Mouse (Mus musculus) layer of hippocampus, postnatal 10 days (tissue): ENCODE data around the gene Mkrn3. TPM values are rescaled to one million over a fixed set of nuclear protein-coding genes. Genes with fewer than 3 reads are reported as not detected.
A peak's percentile ranks its signal among the peaks of the same experiment; 100 is the strongest.

Experiments used
- DNase-seq, 2 experiments: peaks; one replicate each; pipeline ENCODE4 v3.0.0; 2021; ENCODE audit warnings: low spot score in 2 of 2
- total RNA-seq, 2 experiments: library from RNA; stranded (reverse); gene quantifications; 2 replicates each; pipeline ENCODE4 v1.2.3; 2021

Gene Mkrn3
- total RNA-seq, 2 experiments from 2014 or later: 20.3 to 21.4 TPM

DNA sequence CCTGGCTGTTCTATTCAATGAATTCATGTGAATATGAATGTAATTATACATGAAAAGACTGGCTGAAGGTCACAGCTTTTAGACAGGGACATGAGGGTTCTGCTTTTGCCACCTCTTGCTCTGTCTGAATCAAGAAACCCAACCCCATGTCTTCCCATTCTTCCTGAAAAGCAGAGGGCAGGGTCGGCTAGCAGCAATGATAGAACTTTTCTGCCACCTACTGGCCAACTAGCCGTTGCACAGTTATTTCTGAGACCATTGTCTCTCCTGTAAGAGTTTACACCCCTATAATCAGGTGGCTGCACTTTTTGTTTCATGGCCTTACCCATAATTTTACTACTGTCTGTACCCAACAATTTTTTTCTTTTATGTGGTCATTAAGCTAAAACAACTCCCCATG lies 37.5 kb downstream of the Mkrn3 start:
- DNase-seq: peak in 1 of 2 experiments; percentile 52

DNA sequence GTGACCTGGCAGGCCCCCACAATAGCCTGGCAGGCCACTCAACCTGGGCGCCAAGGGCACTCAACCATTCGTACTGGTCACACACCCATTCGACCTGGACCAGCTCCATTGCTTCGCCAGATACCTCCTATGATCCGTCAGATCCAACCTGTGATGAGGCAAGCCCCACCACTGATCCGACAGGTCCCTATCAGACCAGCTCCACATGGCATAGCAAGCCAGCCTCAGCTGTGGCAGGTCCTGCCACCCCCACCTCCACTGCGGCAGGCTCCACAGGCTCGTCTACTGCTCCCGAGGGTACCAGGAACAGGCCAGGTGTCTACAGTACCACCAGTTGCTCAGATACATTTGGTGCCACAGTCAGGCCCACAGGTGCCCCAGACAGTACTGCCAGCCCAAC lies 41.4 kb downstream of the Mkrn3 start:
- DNase-seq: no peak

DNA sequence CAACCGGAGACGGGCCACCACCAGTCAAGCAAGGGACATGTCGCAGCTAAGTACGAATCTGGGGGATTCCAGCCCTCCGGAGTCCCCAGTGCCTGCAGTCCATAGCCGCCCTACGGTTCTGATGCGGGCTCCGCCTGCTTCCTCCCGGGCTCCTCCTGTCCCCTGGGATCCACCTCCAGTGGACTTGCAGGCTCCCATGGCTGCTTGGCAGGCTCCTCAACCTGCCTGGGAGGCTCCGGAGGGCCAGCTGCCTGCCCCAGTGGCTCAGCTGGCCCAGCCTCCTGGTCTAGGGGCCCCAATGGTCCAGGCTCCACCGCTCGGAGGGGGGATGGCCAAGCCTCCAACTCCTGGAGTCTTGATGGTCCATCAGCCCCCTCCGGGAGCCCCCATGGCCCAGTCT lies 42.6 kb downstream of the Mkrn3 start:
- DNase-seq: no peak

DNA sequence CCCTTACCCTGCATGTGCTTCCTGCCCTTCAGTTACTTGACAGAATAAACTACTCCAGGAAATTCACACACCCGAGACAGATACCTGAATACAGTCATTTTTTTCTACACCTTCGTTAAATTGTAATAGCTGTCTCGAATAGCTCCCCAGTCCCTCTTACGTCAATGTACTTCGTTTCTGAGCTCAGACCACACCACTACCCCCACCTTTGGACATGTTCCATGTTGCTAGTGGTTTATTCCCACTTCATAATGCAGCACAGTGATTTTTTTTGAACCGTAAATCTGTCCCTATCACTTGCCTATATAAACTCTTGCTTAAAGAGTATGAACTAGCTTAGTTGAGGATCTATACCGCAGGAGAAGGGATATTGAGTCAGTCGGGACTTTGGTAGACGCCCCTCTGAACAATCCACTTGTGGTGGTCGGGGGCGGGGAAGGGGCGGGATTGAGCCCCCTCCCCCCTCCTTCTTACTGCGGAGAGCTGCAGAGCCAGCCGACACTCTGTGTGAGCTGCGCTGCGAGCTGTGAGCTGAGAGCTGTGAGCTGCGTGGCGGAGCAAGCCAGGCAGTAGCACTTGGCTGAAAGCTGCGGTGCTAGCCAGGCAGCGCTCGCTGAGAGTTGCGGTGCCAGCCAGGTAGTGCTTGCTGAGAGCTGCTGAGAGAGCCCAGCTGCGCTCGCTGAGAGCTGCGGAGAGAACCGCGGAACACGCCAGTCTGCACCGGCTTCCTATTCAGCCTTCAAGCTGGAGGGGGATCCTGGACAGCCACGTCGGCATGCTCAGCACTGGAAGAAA lies 43.2 kb downstream of the Mkrn3 start, which contains the start of gene Magel2:
Gene Magel2 (plus strand): TSS at position 501 of the 795 bp plus-strand sequence.
- DNase-seq: peak in 1 of 2 experiments; percentile 37

DNA sequence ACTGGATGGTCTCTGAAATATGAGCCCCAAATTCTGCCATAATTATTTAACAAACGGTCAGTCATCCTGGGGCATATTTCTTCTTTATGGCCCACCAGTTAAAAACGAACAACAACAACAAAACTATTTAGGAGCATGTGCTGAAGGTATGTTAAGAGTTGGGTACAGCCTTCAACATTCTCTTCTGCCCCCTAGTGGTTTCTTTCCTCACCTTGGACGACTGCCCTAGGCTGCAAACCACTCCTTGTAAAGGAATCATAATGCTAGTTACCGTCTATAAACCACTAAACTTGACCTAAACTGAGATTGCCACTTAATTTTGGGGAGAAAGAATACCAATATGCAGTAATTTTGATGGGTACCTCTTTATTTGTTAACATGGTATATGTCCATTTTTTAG lies 44.3 kb downstream of the Mkrn3 start:
- peak in 1 of 2 experiments; percentile 22 for DNase-seq

Other genes with a start within 250 kb of the Mkrn3 start
- gene Ndn, start 73.6 kb downstream of the Mkrn3 start, total RNA-seq: 100 to 1,000 TPM; 197 to 198 TPM
- 1 to 10 TPM; 5.5 to 5.8 TPM for gene Magel2, start 43.1 kb downstream of the Mkrn3 start, total RNA-seq
- 1 to 10 TPM; 1.5 to 1.6 TPM for gene Peg12, start 44.4 kb upstream of the Mkrn3 start, total RNA-seq